Mouse (Mus musculus) liver (tissue): ENCODE data around the gene Iqgap2.

Experiments used
- DNase-seq: peaks from one replicate; pipeline ENCODE4 v3.0.0-alpha.2; 2020; ENCODE audit warnings: mixed read lengths

Gene Iqgap2

DNA sequence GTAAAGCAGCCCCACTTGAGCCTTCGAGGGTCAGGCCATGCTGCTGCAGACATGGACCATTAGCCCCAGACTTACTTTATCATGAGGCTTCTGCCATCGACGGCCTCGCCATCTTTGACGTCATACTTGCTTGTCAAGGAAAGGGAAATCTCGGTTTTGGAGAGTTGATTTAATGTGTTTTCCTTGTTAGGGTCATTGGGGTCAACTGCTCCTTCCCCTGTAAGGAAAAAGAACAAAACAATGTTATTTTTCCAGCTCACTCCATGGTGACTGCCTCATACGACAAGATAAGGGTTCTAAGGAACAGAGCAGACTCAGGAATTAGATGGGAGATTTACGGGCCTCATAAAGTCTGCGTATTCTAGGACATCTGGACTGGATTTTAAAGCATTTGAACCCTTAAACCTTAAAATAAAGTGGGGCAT is 245.0 kb downstream of the Iqgap2 start:
- no peak for DNase-seq

- DNase-seq, result no peak
Observed at GRCm38 (mm10) chr13:95643740-95644139, 248.0 kb downstream of the Iqgap2 start.

- no peak for DNase-seq
Observed at GRCm38 (mm10) chr13:95641061-95641986, 250.4 kb downstream of the Iqgap2 start.

DNA sequence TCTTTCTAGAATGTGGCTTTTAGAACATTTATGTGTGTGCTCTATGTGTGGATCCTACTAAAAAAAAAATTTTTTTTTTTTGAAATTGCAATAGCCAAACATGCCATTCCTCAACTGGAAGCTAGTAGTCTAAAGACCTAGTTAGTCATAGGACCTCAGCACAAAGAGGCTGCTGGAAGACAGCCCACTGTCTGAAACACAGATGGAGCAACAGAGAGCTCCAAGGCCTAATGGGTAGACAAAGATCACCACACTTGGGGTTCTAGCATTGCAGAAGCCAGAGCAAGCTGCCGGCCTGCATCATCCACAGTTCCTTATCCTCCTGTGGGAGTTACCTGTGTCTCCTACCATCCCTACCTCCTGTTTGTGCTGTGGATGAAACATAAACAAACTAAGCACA is 251.3 kb downstream of the Iqgap2 start:
- no peak for DNase-seq

- DNase-seq, result no peak
Observed at GRCm38 (mm10) chr13:95639336-95640116, 252.2 kb downstream of the Iqgap2 start.

DNA sequence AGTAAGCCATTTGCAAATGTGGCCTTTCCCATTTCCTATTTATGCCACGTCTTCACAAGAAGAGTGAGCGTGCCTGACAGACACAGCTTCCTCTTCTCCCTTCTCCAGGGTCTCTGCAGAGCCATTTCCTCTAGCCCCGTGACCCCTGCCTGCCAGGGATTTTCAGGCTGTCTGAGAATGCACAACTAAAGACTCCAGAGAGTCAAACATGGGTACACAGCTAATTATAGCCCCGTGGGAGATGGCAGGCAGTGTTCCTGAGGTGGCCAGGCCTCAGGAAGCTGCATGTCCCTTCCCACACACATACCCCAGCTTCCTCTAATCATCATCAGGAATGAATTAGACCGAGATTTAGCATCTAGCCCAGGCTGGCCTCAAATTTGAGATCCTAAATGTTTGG is 252.8 kb downstream of the Iqgap2 start:
- DNase-seq, result peak; percentile 43

DNA sequence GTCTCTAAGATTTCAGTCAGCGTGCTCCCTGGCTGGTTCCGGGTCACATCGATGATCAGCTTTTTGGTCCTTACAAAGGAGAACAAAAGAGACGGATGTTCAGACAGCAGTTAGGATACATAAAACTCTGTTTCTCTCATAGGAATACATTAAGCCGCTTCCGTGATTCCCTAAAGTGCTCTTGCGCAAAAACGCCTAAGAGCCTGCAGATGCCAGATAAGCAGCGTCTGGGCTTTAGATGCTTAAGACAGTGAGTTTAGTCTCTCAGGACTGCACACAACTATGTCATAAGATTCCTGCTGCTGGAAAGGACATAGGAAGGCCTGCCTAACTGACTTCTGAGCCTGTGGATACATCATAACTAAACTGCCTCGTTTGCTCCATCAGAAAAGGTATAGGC is 254.0 kb downstream of the Iqgap2 start:
- no peak for DNase-seq

DNA sequence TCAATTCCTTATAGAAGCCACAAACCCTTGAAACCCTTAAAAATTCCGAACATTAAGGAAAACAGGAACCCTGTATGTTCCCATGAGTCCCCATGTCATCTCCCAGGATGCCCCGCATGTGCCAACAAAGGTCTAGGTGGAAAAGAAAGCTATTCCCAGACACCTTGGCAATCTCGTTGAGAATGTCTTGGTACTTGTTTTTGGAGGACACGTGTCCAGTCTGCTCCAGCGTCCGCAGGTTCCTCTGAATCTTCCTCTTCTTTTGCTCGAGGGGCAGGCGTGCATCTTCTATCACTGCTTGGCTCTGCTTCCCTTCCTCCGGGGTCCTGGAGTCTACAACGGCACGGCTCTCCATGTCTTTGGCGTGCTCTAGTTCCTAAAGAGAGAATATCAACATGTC is 256.4 kb downstream of the Iqgap2 start:
- no peak for DNase-seq

DNA sequence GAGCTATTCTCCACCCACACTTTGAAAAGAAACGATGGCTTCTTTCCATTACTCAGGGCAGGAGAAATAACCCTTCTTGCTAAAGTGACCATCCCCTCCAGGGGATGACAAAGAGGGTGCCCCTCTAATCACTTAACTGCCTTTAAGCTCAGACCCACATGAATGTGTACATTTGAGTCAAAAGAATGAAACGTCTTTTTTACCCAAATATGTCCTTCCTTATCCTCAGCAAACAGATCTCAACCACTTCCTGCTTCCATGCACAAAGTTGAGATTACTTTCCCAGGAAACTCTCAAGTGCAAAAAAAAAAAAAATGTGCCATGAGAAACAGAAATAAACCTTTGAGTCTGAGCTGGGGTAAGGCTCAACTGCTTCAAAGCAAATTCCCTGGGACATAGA is 257.3 kb downstream of the Iqgap2 start:
- DNase-seq, result no peak

- DNase-seq, result no peak
Observed at GRCm38 (mm10) chr13:95633384-95633783, 258.3 kb downstream of the Iqgap2 start.

DNA sequence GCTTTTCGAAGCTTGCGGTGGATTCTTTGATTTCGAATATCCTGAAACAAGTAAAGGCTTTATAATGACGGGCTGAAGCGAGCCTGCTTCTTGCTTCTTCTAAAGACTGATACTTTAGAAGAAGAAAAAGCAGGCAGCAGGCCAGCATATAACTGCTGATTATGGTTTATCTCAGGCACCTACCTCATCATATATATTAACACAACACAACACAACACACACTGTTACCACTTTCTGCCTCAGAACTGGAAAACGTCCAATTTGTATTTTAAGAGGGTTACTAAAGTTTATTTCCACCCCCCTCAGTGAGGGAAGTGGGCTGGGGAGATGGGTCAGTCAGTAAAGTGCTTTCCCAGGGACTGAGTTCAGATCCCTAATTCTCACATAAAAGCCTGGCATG is 259.6 kb downstream of the Iqgap2 start:
- no peak for DNase-seq

GRCm38 (mm10) chr13:95630747-95631146 is 261.0 kb downstream of the Iqgap2 start:
- DNase-seq, result no peak

DNA sequence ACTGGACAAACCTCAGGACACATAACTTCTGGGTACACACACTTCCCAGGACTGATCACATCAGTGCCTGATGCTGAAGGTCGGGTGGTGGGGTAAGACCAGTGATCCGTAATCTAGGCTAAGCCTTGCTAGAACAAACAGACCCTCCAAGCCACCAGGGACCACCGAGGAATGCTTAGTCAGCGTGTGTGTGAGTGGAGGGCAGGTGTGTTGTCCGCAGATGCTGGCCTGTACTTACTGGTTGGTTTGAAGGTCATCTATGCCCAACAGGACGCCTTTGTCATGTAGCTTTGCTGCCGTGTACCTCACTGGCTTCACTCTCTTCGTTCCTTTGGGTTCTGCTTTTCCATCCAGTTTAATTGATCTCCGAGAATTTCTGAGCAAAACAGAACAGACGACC is 262.0 kb downstream of the Iqgap2 start:
- DNase-seq, result no peak

DNA sequence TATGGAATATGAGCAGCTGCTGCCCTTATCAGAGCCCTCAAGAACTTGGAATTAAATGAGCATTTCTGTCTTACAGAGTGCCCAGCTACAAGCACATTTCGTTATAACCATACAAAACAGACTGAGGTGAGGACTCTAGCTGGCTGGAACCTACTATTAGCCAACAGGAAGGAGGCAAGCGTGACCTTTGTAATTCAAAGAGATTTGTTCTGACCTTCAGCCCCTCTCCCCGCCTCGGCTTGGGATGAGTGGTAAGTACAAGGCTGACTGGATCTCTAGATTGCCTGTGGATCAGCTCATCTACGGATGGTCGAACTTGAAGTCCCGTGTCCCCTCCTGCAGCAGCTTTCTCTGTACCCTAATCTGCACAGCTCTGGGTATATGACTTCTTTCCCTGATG is 265.0 kb downstream of the Iqgap2 start:
- no peak for DNase-seq

GRCm38 (mm10) chr13:95623042-95623441 is 268.7 kb downstream of the Iqgap2 start:
- no peak for DNase-seq

DNA sequence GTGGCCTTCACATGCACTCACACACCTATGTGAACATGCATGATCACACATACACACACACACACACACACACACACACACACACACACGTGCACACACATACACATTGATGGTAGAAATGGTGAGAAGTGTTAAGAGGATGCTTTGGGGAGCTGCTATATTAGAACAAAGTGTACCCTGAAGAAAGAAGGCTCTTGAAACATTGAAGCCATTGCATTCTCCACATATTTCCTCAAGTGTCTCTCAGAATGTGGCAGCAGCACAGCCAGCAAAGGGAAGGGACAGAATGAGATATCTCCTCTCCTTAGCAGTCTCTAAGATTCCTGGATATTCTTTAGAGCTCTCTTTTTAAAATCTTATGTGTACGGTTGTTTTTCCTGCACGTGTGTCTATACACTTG is 270.2 kb downstream of the Iqgap2 start:
- no peak for DNase-seq

- DNase-seq, result no peak
Observed at GRCm38 (mm10) chr13:95618859-95619258, 272.9 kb downstream of the Iqgap2 start.

- peak; percentile 93 for DNase-seq
Observed at GRCm38 (mm10) chr13:95618309-95618712, 273.4 kb downstream of the Iqgap2 start, which contains the start of gene F2r. Gene F2r, minus strand, starts transcription at chr13:95618487.

- peak; percentile 49 for DNase-seq
Observed at GRCm38 (mm10) chr13:95617671-95618171, 274.0 kb downstream of the Iqgap2 start.

- peak; percentile 72 for DNase-seq
Observed at GRCm38 (mm10) chr13:95617082-95617670, 274.5 kb downstream of the Iqgap2 start.

GRCm38 (mm10) chr13:95616512-95616911 is 275.2 kb downstream of the Iqgap2 start:
- DNase-seq, result peak; percentile 66

- DNase-seq, result no peak
Observed at GRCm38 (mm10) chr13:95614757-95615156, 277.0 kb downstream of the Iqgap2 start.

DNA sequence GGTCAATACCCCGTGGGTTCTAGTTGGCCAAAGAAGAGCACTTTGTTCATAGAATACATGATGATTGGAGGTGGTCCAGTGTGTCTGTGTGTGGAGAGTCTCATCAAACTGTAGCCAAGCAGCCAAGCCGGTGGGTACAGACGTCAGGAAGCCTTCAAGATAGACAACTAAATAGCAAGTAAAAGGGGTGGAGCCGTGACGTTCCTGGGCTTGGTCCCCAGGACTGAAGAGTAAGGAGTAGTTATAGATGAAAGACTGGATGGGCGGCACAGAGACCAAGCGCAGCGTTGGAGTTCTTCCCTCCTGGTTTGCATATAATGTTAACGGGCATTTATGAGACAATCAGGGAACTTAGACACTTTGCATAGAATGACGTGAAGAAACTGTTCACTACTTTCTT is 279.5 kb downstream of the Iqgap2 start:
- no peak for DNase-seq
